Mouse (Mus musculus) bone marrow macrophage, adult 2 months (primary cell): Measurements from ENCODE around the gene Ikbip.

Source experiments
- CTCF ChIP-seq: IDR thresholded peaks from 2 replicates; pipeline ENCODE4 v1.5.1; 2012; ENCODE audit warnings: low read depth, mild to moderate bottlenecking, low read length, moderate library complexity
- POLR2A ChIP-seq: IDR thresholded peaks from 2 replicates; pipeline ENCODE4 v1.6.1; 2012; ENCODE audit warnings: mild to moderate bottlenecking, low read depth, low read length, borderline replicate concordance

GRCm38 (mm10) chr10:91102799-91103590 is 20.3 kb downstream of the Ikbip start:
- TF ChIP-seq CTCF (no peak), POLR2A (no peak)
